Mouse (Mus musculus) cerebellum, adult 18-20 months (tissue): ENCODE results near the gene Lypd5.

Experiments
- DNase-seq, 2 experiments: peaks; one replicate each; pipeline ENCODE4 v3.0.0; 2021

The Lypd5 gene

GRCm38 (mm10) chr7:24361001-24361400 is 12.0 kb downstream of the Lypd5 start:
- no peak for DNase-seq

GRCm38 (mm10) chr7:24363228-24363627 is 14.2 kb downstream of the Lypd5 start:
- no peak for DNase-seq

- DNase-seq, result peak; percentile 81 to 87
Observed at GRCm38 (mm10) chr7:24364827-24365226, 15.8 kb downstream of the Lypd5 start.

GRCm38 (mm10) chr7:24365258-24366014 is 16.4 kb downstream of the Lypd5 start:
- DNase-seq, result no peak

GRCm38 (mm10) chr7:24366716-24367632 is 18.0 kb downstream of the Lypd5 start:
- DNase-seq, result no peak

- DNase-seq, result no peak
Observed at GRCm38 (mm10) chr7:24368226-24368625, 19.2 kb downstream of the Lypd5 start.

GRCm38 (mm10) chr7:24368946-24369345 is 19.9 kb downstream of the Lypd5 start:
- no peak for DNase-seq

- DNase-seq, result no peak
Observed at GRCm38 (mm10) chr7:24369731-24370541, 20.9 kb downstream of the Lypd5 start, which contains the start of gene Kcnn4. Gene Kcnn4 (plus strand): TSS chr7:24370263.

GRCm38 (mm10) chr7:24371012-24371808 is 22.2 kb downstream of the Lypd5 start:
- no peak for DNase-seq

GRCm38 (mm10) chr7:24371809-24372145 is 22.8 kb downstream of the Lypd5 start:
- no peak for DNase-seq

- no peak for DNase-seq
Observed at GRCm38 (mm10) chr7:24372300-24372699, 23.3 kb downstream of the Lypd5 start.

- DNase-seq, result no peak
Observed at GRCm38 (mm10) chr7:24372786-24373185, 23.8 kb downstream of the Lypd5 start.

GRCm38 (mm10) chr7:24373538-24374379 is 24.8 kb downstream of the Lypd5 start:
- peak; percentile 19 to 51 for DNase-seq

- DNase-seq, result no peak
Observed at GRCm38 (mm10) chr7:24376456-24376855, 27.5 kb downstream of the Lypd5 start.

GRCm38 (mm10) chr7:24377091-24377865 is 28.3 kb downstream of the Lypd5 start:
- peak; percentile 41 to 58 for DNase-seq

GRCm38 (mm10) chr7:24378049-24378701 is 29.2 kb downstream of the Lypd5 start:
- no peak for DNase-seq

GRCm38 (mm10) chr7:24379934-24380333 is 30.9 kb downstream of the Lypd5 start:
- DNase-seq, result no peak

GRCm38 (mm10) chr7:24380370-24380769 is 31.4 kb downstream of the Lypd5 start:
- no peak for DNase-seq

GRCm38 (mm10) chr7:24382730-24383372 is 33.9 kb downstream of the Lypd5 start:
- no peak for DNase-seq
